Mouse (Mus musculus): Measurements from ENCODE around the gene Sept9.

The Sept9 gene

DNA sequence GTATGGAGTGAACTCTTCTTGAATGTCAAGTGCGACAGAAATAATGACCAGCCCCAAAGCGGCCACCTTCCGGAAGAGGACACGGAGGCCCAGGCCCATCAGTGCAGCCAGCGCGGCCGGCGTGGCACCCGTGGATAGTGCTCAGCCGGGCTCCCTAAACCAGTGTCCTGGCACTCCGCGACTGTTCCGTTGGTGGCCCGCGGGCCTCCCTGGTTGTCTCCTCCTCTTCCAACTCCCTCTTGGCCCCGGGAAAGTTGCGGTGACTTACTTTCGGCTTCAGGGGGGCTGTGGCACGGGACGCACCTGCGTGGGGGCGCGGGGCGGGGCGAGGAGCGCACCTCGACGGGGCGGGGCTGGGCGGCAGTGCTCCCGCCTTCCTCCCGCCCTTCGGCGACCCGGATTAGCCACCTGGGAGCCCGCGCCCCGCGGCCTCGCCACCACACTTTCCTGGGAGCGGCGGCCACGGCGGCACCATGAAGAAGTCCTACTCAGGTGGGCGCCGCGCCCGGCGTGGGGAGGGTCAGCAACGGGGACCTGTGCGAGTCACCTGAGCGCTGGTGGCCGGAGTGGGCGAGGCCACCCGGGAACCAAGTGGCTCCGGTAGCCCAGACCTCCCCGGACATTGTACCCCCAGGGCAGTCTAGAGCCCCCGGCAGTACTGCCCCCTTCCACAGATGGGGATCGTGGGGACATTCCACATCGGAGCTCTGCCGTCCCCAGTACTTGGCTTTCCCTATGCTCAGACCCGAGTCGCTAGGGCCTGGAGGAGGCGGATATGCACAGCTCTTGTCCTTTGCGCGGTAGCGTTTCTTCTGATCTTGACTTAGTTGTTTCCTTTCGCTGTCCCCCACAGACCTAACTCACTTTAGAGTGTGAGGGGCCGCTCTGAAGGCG, at the start of gene Sept9:
TSS of gene Sept9 (plus strand) at position 380 of the 894 bp plus-strand sequence.
- no peak for DNase-seq (ENCODE audit: low read depth)

DNA sequence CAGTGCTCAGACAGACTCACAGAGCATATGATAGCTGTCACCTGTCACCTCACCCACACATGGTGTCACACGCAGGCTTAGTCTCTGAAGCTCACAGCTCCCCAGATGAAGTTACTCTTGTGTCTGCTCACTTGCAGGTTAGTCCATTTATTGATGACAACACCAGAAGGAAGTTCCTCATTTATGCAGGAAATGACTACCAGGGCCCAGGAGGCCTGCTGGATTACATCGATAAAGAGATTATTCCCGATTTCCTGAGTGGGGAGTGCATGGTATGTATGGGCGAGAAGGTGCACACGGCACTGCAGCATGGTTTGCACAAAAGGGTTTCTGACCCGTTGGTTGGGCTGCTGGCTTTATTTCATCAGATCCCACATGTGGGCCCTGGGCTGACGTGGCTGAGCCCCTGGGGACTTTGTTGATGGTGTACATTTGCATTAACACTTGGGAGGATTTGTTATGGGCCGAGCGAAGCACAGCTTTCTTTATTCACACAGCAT, 48.9 kb upstream of the Sept9 start:
- DNase-seq (ENCODE audit: low read depth), result no peak

DNA sequence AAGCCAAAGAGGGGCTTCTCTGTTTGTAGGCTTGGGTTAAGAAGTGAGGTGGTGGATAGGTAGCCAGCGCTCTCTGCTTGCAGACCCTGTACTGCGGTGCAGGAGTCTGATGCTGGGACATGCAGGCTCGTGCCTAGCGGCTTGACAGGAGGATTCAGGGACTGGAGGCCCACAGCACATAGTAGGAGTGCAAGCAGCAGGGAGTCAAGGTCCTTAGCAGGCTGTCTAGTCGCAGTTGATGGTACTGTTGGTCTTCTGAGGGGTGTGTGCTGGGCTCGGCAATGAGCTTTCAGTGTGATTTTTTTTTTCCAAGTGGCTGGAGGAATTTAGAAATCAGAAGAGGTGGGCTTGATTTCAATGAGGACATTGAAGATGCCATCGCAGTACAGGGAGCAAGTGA, 48.0 kb upstream of the Sept9 start:
- no peak for DNase-seq (ENCODE audit: low read depth)

DNA sequence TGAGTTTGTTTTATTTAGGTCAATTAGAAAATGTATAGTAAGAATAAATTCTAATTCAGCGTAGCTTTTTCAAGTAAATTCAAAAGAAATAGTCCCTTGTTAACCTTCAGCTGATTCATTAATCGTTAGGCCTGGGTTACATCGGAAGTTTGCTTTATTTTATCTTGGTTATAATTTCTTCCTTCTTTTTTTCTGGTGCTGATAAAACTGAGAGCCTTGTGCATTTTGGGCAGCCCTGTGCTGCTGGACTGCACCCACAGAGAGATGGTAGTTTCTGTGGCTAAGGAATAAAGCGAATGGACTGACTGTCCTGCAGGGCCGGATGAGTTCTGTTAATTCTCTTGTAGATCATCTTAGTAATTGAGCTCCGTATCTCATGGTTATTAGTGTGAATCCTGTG, 46.9 kb upstream of the Sept9 start:
- DNase-seq (ENCODE audit: low read depth), result no peak

- no peak for DNase-seq (ENCODE audit: low read depth)
Measured at GRCm38 (mm10) chr11:117153553-117153952, 45.9 kb upstream of the Sept9 start.

GRCm38 (mm10) chr11:117154088-117154815, 45.2 kb upstream of the Sept9 start:
- no peak for DNase-seq (ENCODE audit: low read depth)

GRCm38 (mm10) chr11:117156725-117157124, 42.7 kb upstream of the Sept9 start:
- no peak for DNase-seq (ENCODE audit: low read depth)

- no peak for DNase-seq (ENCODE audit: low read depth)
Measured at GRCm38 (mm10) chr11:117158343-117158742, 41.1 kb upstream of the Sept9 start.

DNA sequence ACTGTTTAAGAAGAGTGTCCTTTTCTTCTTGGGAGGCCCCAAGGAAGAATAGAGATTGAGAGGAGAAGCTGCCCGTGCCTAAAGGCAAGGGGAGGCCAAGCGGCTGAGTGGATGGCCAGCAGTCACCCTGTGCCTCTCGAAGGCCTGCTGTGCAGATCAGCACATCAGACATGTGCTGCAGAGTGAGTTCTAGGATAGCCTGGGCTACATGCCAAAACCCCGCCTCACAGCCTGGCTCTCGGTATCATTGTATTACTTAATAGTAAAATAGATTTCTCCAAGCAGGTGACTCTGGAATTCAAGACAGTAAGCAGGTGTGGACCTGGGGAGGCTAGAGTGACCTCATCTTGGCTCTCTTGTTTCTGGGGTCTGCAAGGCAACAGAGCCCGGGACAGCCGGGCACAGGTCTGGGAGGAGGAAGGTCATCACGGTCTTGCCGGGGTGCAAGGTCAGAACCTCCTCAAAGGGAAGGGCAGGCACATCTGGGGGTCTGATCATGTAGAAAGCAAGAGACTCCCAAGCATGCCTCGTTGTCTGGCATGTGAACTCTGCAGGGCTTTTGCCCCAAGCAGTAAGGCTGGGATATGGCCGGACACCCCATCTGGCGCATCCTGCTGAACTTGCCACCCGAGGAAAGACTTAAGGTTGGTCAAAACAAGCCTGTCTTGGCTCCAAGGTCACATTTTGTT, 40.1 kb upstream of the Sept9 start:
- no peak for DNase-seq (ENCODE audit: low read depth)

- DNase-seq (ENCODE audit: low read depth), result no peak
Measured at GRCm38 (mm10) chr11:117159946-117160307, 39.5 kb upstream of the Sept9 start.

- DNase-seq (ENCODE audit: low read depth), result no peak
Measured at GRCm38 (mm10) chr11:117160791-117161190, 38.7 kb upstream of the Sept9 start.

GRCm38 (mm10) chr11:117161574-117161973, 37.9 kb upstream of the Sept9 start:
- DNase-seq (ENCODE audit: low read depth), result no peak

- DNase-seq (ENCODE audit: low read depth), result no peak
Measured at GRCm38 (mm10) chr11:117163098-117163497, 36.4 kb upstream of the Sept9 start.

DNA sequence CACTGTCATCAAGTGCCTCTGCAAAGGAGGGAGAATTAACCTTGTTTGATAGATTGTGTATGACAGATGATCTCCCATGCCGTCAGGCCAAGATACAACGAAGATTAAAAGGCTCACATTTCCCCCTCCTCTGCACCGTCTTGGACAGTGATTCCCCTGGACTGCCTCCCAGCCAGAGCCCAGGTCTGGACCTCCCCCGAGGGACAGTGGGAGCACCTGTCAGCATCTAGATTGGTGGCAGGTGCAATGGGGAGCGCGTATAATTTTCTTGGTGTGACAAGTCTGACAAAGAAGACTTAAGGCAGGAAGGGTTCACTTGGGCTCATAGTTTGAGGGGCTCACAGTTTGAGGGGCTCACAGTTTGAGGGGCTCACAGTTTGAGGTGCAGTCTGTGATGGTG, 35.7 kb upstream of the Sept9 start:
- DNase-seq (ENCODE audit: low read depth), result no peak

DNA sequence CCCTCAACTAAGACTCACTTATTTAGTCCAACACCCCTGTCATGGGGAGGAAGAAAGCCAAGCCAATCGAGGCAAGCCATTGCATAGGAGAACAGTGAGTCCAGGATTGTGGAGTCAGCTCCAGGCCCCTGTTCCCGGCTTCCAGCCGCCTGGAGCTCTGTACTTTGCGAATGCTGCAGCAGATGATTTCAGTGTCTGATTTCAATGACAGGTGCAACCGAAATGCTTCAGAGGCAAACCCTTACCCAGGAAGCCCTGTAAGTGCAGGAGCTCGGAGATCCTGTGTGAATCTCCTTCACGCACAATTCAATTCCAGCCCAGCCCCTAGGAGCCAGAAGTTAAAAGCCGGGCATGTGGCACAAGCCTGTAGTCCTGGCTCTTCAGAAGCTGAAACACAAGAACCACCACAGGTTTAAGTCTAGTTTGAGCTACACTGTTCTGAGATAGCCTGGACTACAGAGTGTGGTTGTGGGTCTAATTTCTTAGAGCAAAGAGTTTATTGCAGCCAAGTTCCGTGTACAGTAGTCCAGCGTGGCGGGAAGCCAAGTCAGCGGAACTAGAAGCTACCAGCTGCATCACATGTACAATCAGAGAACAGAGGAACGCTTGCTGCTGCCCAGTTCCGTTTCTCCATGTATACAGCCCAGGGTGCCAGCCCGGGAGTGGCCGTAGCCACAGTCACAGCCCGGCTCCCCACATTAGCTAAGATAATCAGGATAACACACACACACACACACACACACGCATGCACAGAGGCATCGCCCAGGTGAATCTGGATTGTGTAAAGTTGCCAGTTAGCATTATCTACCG, 31.0 kb upstream of the Sept9 start:
- no peak for DNase-seq (ENCODE audit: low read depth)

- no peak for DNase-seq (ENCODE audit: low read depth)
Measured at GRCm38 (mm10) chr11:117169088-117169635, 30.3 kb upstream of the Sept9 start.

DNA sequence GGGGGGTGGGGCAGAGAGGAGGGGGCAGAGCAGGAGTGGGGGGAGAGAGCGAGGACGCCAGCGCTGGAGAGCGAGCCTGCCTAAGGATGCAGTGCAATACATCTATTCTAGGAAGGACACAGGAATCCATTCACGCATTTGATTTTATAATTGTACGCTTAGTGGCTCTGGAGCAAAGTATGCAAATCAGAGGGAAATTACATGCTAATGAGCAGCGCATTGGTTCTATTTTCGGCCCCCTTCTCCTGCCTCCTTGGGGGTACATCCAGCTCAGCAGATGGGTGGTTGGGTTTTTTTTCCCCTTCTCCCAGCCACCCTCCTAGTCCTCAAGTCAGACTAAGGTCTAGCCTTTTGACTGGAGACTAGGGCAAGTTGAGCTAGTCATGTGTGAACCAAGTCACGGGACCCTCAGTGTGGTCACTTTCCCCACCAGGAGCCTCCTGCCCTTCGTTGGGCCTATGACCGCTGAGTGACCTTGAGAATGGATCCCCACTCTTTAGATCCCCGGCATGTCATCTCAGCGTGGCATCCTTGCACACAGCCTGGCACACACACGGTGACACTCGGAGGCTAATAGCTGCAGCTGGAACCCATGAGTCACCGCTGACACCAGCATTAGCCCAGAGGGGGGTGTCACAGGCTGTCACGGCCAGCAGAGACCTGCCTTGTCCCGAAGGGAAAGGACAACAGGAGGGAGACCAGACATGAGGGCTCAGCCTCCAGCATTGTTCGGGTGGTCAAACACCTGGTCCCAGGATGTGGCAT, 29.5 kb upstream of the Sept9 start:
- DNase-seq (ENCODE audit: low read depth), result no peak

DNA sequence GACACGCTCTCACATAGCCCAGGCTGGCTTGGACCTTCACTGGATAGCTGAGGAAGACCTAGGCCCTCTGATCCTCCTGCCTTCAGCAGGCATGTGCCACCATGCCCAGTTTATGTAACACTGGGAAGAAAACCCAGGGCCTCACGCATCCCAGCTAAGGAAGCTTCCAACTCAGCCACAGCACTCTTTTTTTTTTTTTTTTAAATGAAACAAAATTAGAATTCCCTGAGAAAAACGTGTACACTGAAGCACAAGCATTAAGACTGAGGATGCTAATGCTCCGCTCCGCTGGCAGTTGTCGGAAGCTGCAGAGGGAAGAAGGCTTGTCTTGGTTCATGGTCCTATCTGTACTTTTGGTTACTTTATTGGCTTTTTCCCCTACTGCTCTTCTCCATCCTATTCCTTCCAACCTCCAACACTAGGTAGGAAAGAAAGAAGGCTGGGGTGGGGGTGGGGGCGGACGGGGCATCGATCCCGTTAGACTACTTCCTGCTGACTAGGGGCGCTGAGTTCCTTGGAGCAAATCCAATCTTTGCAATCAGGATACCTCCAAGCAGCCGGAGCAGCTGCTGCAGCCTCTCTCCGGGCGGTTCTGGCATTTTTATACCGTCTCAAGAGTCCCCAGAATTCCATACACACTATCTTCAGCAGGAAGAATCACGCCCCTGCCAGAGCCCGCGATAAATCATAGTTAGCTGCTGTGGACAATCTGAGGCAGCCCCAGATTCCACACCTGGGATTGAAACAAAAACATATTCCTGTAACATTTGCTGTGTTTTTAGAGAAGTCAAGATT, 25.2 kb upstream of the Sept9 start:
- no peak for DNase-seq (ENCODE audit: low read depth)

DNA sequence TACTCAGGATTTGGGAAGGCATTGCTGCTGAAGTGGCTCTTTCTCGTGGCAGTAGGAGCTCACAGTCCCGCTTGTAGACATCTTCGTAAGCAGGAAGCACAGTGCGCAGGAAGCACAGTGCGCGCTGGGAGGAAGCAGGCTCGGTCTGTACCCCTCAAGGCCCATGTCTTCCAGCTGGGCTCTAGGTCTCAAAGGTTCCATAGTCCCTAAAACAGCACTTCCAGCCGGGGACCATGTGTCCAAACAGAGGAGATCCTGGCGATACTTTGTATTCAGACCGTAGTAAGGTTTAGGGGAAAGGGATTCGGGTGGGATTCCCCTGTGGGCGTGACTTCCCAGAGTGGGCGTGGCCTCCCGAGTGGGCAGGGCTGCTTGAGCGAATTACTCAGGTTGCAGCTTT, 24.5 kb upstream of the Sept9 start:
- DNase-seq (ENCODE audit: low read depth), result no peak

DNA sequence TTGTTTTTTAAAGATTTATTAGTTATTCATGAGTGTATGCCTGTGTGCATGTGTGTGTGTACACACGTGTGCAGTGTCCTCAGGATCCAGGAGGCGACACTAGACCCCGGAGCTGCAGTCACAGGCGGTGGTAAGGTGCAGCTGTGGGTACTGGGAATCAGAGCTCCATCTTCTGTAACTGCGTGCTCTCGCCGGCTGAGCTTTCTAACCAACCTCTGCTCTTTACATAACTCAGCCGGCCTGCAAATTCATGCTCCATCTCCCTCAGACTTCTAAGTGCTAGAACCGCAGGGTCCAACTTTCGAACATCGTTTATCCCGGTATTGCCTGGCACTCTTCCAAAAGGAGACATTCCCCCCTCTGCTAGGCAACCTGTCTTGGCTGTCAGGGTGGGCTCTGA, 24.0 kb upstream of the Sept9 start:
- DNase-seq (ENCODE audit: low read depth), result no peak

Data from fibroblast of lung, adult 2 months (primary cell).